Mouse (Mus musculus) layer of hippocampus, adult 8-10 months (tissue): ENCODE measurements around the gene Fbxo28. TPM values are rescaled to one million over a fixed set of nuclear protein-coding genes. Genes with fewer than 3 reads are reported as not detected.

ENCODE experiments used
- DNase-seq, 2 experiments: peaks; one replicate each; pipeline ENCODE4 v3.0.0; 2022; ENCODE audit warnings: low spot score in 2 of 2
- total RNA-seq, 4 experiments: library from RNA; stranded (reverse); gene quantifications; 2 replicates each; pipeline ENCODE4 v1.2.4; 2022

Gene Fbxo28
- total RNA-seq, 4 experiments from 2014 or later: 42.6 to 52.8 (median 49.5) TPM

- DNase-seq: no peak
Observed at GRCm38 (mm10) chr1:182288601-182289000, 52.8 kb downstream of the Fbxo28 start.

GRCm38 (mm10) chr1:182287781-182288180, 53.6 kb downstream of the Fbxo28 start:
- DNase-seq: peak in 1 of 2 experiments; percentile 21

GRCm38 (mm10) chr1:182284795-182285194, 56.6 kb downstream of the Fbxo28 start:
- no peak for DNase-seq

- DNase-seq: no peak
Observed at GRCm38 (mm10) chr1:182283231-182283630, 58.2 kb downstream of the Fbxo28 start.

- peak; percentile 80 to 93 for DNase-seq
Observed at GRCm38 (mm10) chr1:182282091-182283075, 59.0 kb downstream of the Fbxo28 start, which contains the start of gene Degs1. TSS of gene Degs1 (minus strand) at chr1:182282804.

- no peak for DNase-seq
Observed at GRCm38 (mm10) chr1:182281251-182281711, 60.1 kb downstream of the Fbxo28 start.

- no peak for DNase-seq
Observed at GRCm38 (mm10) chr1:182280577-182280976, 60.9 kb downstream of the Fbxo28 start.

GRCm38 (mm10) chr1:182280046-182280445, 61.4 kb downstream of the Fbxo28 start:
- no peak for DNase-seq

GRCm38 (mm10) chr1:182279436-182279835, 62.0 kb downstream of the Fbxo28 start:
- DNase-seq: no peak

- no peak for DNase-seq
Observed at GRCm38 (mm10) chr1:182275109-182275508, 66.3 kb downstream of the Fbxo28 start.

GRCm38 (mm10) chr1:182271632-182272031, 69.8 kb downstream of the Fbxo28 start:
- DNase-seq: no peak

- DNase-seq: no peak
Observed at GRCm38 (mm10) chr1:182271130-182271529, 70.3 kb downstream of the Fbxo28 start.

- DNase-seq: no peak
Observed at GRCm38 (mm10) chr1:182268317-182268716, 73.1 kb downstream of the Fbxo28 start.

GRCm38 (mm10) chr1:182266028-182266525, 75.4 kb downstream of the Fbxo28 start:
- no peak for DNase-seq

Other genes with a start within 250 kb of the Fbxo28 start
- gene Srp9, start 216.9 kb downstream of the Fbxo28 start, total RNA-seq: 10 to 100 TPM; 59.2 to 68.1 (median 65.4) TPM
- not detected for gene Vmn1r1, start 177.1 kb downstream of the Fbxo28 start, total RNA-seq
- gene Degs1, start 58.8 kb downstream of the Fbxo28 start, total RNA-seq: 10 to 100 TPM; 74.3 to 83.6 (median 79.5) TPM
- 10 to 100 TPM; 29.3 to 34.7 (median 31.2) TPM for gene Trp53bp2, start 67.5 kb upstream of the Fbxo28 start, total RNA-seq
- 10 to 100 TPM; 68.8 to 72.9 (median 71.6) TPM for gene Capn2, start 176.0 kb upstream of the Fbxo28 start, total RNA-seq
- gene Capn8, start 223.4 kb upstream of the Fbxo28 start, total RNA-seq: not detected